Mouse (Mus musculus) liver, embryonic 14.5 days (tissue): Measurements from ENCODE around the gene Ugt1a8.

Experiments
- CTCF ChIP-seq: IDR thresholded peaks from 2 replicates; pipeline ENCODE4 v1.5.1; 2016; ENCODE audit warnings: antibody characterized with exemption, low read depth, control low read depth
- EP300 ChIP-seq: IDR thresholded peaks from 2 replicates; pipeline ENCODE4 v1.6.1; 2016; ENCODE audit warnings: antibody characterized with exemption, low read depth

GRCm38 (mm10) chr1:88260114-88260513, 172.5 kb downstream of the Ugt1a8 start:
- TF ChIP-seq EP300 (no peak), CTCF (no peak)
